Mouse (Mus musculus): ENCODE data around the gene Vmn1r198. TPM values are rescaled to one million over a fixed set of nuclear protein-coding genes. Genes with fewer than 3 reads are reported as not detected.
"Not testable (repeated sequence)": the region's sequence is repeated elsewhere in the genome, so short reads cannot be mapped to it uniquely, and the experiment has no call there.

The Vmn1r198 gene
- total RNA-seq (2014; rRNA removed) (not detected in 2 replicates), polyA plus RNA-seq (2015; fragmentation: Nextera tagmentation; extraction: Ambion mirVana) (not detected in 2 replicates)

GRCm38 (mm10) chr13:22350064-22350463, at the start of gene Vmn1r198:
Gene Vmn1r198 (plus strand): TSS chr13:22350364.
- ATAC-seq (ENCODE audit: low FRiP score) (no peak), DNase-seq (ENCODE audit: low spot score) (no peak)
- H3K27ac ChIP-seq (ENCODE audit: low read depth, low read length): no peak within 1 kb of the TSS
- no peaks in the 10 kb centered on the region for H3K4me1 ChIP-seq (ENCODE audit: insufficient read depth, low read length)
- TF ChIP-seq CTCF (IDR thresholded peaks at IDR 0.05): no peak
- H3K4me2 ChIP-seq (ENCODE audit: low read depth, low read length, poor library complexity, severe bottlenecking): no peak within 1 kb of the TSS
- no peaks in the 10 kb centered on the region for H3K36me3 ChIP-seq (ENCODE audit: insufficient read depth, low read length)
- no peak within 1 kb of the TSS for H3K4me3 ChIP-seq (ENCODE audit: low read depth, low read length)
- H3K27me3 ChIP-seq (ENCODE audit: insufficient read depth, low read length): no peaks in the 10 kb centered on the region
- no peaks in the 10 kb centered on the region for H3K9me3 ChIP-seq (ENCODE audit: low read length)
- no peak within 1 kb of the TSS for H3K9ac ChIP-seq (replicated peaks; ENCODE audit: low read length, poor library complexity, severe bottlenecking)
- WGBS: 47% methylated on average over 1 of the region's 1 CpGs

- 88% methylated on average over 5 of the region's 5 CpGs for WGBS
Observed at GRCm38 (mm10) chr13:22308075-22308474, 42.1 kb upstream of the Vmn1r198 start.

GRCm38 (mm10) chr13:22315361-22315760, 34.8 kb upstream of the Vmn1r198 start:
- Histone ChIP-seq H3K27me3 (ENCODE audit: insufficient read depth, low read length) (no peaks in the 10 kb centered on the region), H3K9me3 (ENCODE audit: low read length) (no peaks in the 10 kb centered on the region), H3K36me3 (ENCODE audit: insufficient read depth, low read length) (no peaks in the 10 kb centered on the region), H3K4me2 (ENCODE audit: low read depth, low read length, poor library complexity, severe bottlenecking) (no peak overlapping the region), H3K9ac (replicated peaks; ENCODE audit: low read length, poor library complexity, severe bottlenecking) (no peak overlapping the region), H3K4me3 (ENCODE audit: low read depth, low read length) (no peak overlapping the region), H3K4me1 (ENCODE audit: insufficient read depth, low read length) (no peaks in the 10 kb centered on the region), H3K27ac (ENCODE audit: low read depth, low read length) (no peak overlapping the region)
- DNase-seq (ENCODE audit: low spot score) (no peak), ATAC-seq (ENCODE audit: low FRiP score) (no peak)
- 84% methylated on average over 2 of the region's 2 CpGs for WGBS
- no peak for TF ChIP-seq CTCF (IDR thresholded peaks at IDR 0.05)

More at GRCm38 (mm10) chr13:22308075-22308474, 42.1 kb upstream of the Vmn1r198 start:
- H3K4me1 ChIP-seq (ENCODE audit: insufficient read depth, low read length); H3K4me3 ChIP-seq (ENCODE audit: low read depth, low read length); H3K27ac ChIP-seq (ENCODE audit: low read depth, low read length); DNase-seq (ENCODE audit: low spot score); H3K27me3 ChIP-seq (ENCODE audit: insufficient read depth, low read length); H3K4me2 ChIP-seq (ENCODE audit: low read depth, low read length, poor library complexity, severe bottlenecking); ATAC-seq (ENCODE audit: low FRiP score); H3K9ac ChIP-seq (replicated peaks; ENCODE audit: low read length, poor library complexity, severe bottlenecking); H3K36me3 ChIP-seq (ENCODE audit: insufficient read depth, low read length); H3K9me3 ChIP-seq (ENCODE audit: low read length): not testable (repeated sequence)

GRCm38 (mm10) chr13:22317366-22317765, 32.8 kb upstream of the Vmn1r198 start:
- Histone ChIP-seq H3K9me3 (ENCODE audit: low read length) (no peaks in the 10 kb centered on the region), H3K9ac (replicated peaks; ENCODE audit: low read length, poor library complexity, severe bottlenecking) (no peak overlapping the region), H3K27me3 (ENCODE audit: insufficient read depth, low read length) (no peaks in the 10 kb centered on the region), H3K27ac (ENCODE audit: low read depth, low read length) (no peak overlapping the region), H3K4me1 (ENCODE audit: insufficient read depth, low read length) (no peaks in the 10 kb centered on the region), H3K4me3 (ENCODE audit: low read depth, low read length) (no peak overlapping the region), H3K36me3 (ENCODE audit: insufficient read depth, low read length) (no peaks in the 10 kb centered on the region), H3K4me2 (ENCODE audit: low read depth, low read length, poor library complexity, severe bottlenecking) (no peak overlapping the region)
- WGBS: 88% methylated on average over 2 of the region's 2 CpGs
- ATAC-seq (ENCODE audit: low FRiP score): no peak
- no peak for DNase-seq (ENCODE audit: low spot score)
- no peak for TF ChIP-seq CTCF (IDR thresholded peaks at IDR 0.05)

GRCm38 (mm10) chr13:22320091-22320490, 30.1 kb upstream of the Vmn1r198 start:
- no peak for TF ChIP-seq CTCF (IDR thresholded peaks at IDR 0.05)
- Histone ChIP-seq H3K4me2 (ENCODE audit: low read depth, low read length, poor library complexity, severe bottlenecking) (no peak overlapping the region), H3K36me3 (ENCODE audit: insufficient read depth, low read length) (no peaks in the 10 kb centered on the region), H3K9me3 (ENCODE audit: low read length) (no peaks in the 10 kb centered on the region), H3K27ac (ENCODE audit: low read depth, low read length) (no peak overlapping the region), H3K4me1 (ENCODE audit: insufficient read depth, low read length) (no peaks in the 10 kb centered on the region), H3K9ac (replicated peaks; ENCODE audit: low read length, poor library complexity, severe bottlenecking) (no peak overlapping the region), H3K27me3 (ENCODE audit: insufficient read depth, low read length) (no peaks in the 10 kb centered on the region), H3K4me3 (ENCODE audit: low read depth, low read length) (no peak overlapping the region)
- DNase-seq (ENCODE audit: low spot score) (no peak), ATAC-seq (ENCODE audit: low FRiP score) (no peak)

- DNase-seq (ENCODE audit: low spot score): no peak
- no peak for TF ChIP-seq CTCF (IDR thresholded peaks at IDR 0.05)
- no peak for ATAC-seq (ENCODE audit: low FRiP score)
- Histone ChIP-seq H3K36me3 (ENCODE audit: insufficient read depth, low read length) (no peaks in the 10 kb centered on the region), H3K27ac (ENCODE audit: low read depth, low read length) (no peak within 1 kb of the TSS), H3K9me3 (ENCODE audit: low read length) (no peaks in the 10 kb centered on the region), H3K9ac (replicated peaks; ENCODE audit: low read length, poor library complexity, severe bottlenecking) (no peak within 1 kb of the TSS), H3K4me2 (ENCODE audit: low read depth, low read length, poor library complexity, severe bottlenecking) (no peak within 1 kb of the TSS), H3K4me3 (ENCODE audit: low read depth, low read length) (no peak within 1 kb of the TSS), H3K4me1 (ENCODE audit: insufficient read depth, low read length) (no peaks in the 10 kb centered on the region), H3K27me3 (ENCODE audit: insufficient read depth, low read length) (no peaks in the 10 kb centered on the region)
Observed at GRCm38 (mm10) chr13:22324289-22324688, 25.9 kb upstream of the Vmn1r198 start, which contains the start of gene Vmn1r197. Gene Vmn1r197 (plus strand): TSS chr13:22324589.
